Mouse (Mus musculus): ENCODE data around the gene Fads1. TPM values are rescaled to one million over a fixed set of nuclear protein-coding genes. Genes with fewer than 3 reads are reported as not detected.

Fads1 gene
- total RNA-seq, 2 experiments from 2014 or later, result 177 to 270 TPM

DNA sequence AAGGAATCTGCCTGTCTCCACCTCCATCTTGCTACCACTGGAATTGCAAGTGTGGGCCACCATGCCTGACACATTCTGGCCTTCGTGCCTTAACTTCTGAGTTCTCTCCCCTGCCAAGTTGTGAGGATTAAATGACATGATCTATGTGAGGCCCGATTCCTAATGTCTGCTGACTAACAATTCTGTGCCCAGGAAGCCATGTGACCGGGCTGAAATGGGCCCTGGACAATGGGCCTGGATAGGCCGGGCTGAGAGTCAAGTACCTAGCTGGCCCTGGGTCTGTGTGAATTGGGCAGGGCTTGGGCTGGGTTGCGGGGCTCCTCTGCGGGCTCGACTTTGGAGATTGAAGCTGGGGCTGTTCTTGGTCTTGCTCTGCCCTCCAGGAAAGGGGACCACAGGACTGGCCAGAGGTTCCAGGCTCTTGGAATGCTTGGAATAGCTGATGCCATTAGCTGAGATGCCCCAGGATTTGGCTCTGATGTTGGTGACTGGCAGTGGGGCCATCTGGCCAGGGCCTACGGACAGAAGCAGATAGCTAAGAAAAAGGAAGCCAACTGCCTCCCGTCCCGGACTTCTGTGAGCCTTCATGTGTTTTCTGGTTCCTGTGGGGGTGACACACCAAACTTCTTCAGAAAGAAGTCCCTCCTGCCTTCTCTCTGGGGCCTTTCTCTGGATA lies 31.2 kb downstream of the Fads1 start:
- DNase-seq, result no peak

- no peak for DNase-seq
These were observed 33.4 kb downstream of the Fads1 start for GRCm38 (mm10) chr19:10216101-10216500.

- peak; percentile 70 for DNase-seq
These were observed 36.4 kb downstream of the Fads1 start for GRCm38 (mm10) chr19:10219108-10219507.

DNA sequence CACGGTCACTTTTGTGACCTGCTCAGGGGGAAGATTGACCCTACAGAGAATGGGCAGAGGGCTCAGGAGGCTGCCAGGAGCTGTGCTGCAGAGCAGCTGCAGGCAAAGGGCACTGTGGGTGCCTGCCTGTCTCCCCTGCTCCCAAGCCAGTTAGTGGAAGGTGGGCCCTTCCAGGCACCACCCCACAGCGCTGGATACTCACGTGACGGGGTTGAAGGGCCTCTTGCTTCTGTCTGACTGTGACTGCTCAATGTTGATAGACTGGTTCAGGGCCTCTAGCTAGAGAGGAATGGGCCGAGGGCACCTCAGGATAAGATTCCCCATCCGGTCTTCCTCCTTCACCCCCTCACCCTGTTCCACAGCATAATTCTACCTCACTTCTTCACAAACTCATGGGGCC lies 36.9 kb downstream of the Fads1 start:
- DNase-seq, result no peak

GRCm38 (mm10) chr19:10221585-10221984 lies 38.9 kb downstream of the Fads1 start:
- no peak for DNase-seq

GRCm38 (mm10) chr19:10222656-10223055 lies 40.0 kb downstream of the Fads1 start:
- DNase-seq, result no peak

DNA sequence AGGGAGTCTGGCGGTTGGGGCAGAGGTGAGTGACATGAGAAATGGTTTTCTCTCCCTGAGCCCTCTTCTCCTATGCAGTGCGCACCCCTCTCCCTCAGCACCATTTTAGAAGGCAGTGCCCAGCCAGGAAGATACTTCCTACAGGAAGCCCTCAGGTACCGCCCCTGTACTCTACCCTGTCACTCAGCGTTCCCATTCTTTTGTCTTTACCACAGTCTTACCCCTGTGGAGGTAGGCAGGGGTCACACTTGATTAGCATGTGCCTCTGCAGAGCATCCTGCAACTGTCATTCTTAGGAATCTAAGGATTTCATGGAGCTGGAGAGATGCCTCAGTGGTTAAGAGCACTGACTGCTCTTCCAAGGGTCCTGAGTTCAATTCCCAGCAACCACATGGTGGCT lies 40.9 kb downstream of the Fads1 start:
- DNase-seq, result no peak

- no peak for DNase-seq
These were observed 42.2 kb downstream of the Fads1 start for GRCm38 (mm10) chr19:10224637-10225453.

GRCm38 (mm10) chr19:10225767-10226166 lies 43.1 kb downstream of the Fads1 start:
- DNase-seq, result no peak

DNA sequence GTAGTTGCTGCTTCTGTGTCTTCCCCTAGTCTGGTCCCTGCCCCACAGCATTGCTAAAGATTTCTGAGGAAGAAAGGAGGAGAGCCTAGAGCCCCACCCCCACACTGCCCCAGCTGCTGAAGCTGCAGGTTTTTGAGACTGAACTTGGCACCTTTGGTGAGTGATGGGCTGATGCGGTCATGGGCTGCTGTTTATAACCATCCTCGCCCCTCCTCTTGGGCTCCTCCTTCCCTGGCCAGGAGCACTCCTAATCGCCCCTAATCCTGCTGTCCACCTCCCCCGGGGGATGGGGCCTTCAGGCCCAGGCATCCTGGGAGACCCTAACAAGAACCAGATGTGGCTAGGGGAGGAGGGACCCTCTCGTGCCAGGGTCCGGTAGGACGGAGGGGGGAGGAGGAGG lies 48.3 kb downstream of the Fads1 start:
- no peak for DNase-seq

DNA sequence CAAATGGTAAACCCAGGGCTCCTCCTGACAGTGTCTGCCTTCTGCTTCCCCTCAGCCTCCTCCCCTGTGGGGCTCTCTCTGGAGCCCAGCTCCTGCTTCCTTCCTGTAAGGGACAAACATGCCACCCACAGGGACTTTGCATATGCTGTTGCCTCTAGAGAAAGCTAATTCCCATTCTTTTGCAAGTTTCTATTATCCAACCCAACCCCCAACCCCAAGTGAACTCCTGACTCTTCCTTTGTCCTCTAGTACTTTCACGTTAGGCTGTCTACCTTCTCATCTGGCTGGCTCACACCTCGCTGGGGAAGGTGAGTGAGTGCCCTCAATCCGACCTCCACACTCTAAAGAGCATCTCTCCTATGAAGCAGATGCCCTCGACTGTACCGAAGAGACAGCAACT lies 49.2 kb downstream of the Fads1 start:
- no peak for DNase-seq

GRCm38 (mm10) chr19:10232327-10233017 lies 49.8 kb downstream of the Fads1 start:
- no peak for DNase-seq

DNA sequence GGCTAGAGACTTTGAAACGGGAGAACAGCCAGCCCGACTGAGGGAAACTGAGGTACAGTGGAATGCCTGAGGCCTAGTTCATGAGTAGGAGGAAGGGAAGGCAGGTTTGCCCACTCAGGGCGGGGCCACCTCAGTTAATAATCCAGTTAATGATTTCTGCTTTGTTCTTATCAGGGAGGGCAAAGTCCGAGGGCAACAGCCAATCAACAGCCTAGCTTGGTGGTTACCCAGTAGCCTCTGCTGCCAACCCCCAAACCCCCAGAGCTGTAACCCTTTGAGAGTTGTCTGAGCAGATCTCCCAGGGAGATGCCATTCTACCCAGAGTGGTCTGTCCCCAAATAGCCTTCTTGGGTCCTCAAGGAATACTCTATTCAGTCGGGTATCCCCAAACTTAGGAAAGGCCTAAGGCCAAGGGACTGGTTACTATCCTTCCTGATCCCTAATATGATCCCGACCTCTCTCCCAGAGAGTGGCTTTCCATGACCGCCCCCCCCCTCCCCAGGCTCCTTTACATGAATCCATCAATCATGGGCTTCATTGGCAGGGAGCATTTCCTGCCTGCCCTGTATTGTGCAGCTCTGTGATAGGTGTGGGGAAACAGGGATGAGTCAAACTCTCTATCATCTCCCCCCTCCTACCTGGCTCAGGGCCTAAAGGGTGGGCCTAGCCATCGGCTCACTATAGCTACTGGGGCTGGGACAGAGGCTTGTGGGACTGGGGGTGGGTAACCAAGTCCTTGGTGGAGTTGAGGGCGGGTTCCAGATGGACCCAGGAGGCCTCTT lies 53.3 kb downstream of the Fads1 start:
- no peak for DNase-seq

- DNase-seq, result no peak
These were observed 55.8 kb downstream of the Fads1 start for GRCm38 (mm10) chr19:10238477-10238876.

DNA sequence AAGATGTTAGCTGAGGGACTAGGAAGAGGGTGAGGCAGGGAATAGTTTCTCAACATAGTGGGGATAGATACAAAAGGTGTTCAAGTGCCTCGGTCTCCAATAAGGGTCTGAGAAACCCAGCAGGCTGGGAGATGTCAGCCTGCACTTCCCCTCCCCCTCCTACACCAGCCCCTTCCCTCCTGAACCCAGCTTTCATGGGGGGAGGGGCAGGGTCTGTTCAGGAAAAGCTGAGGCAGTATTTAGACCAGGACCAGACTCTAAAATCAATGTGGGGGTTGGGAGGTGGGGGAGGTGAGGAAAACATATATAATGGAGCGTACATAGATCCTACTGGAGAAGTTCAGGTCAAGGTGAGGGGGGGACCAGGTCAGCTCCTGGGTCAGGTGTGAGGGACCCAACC lies 56.7 kb downstream of the Fads1 start:
- DNase-seq, result no peak

DNA sequence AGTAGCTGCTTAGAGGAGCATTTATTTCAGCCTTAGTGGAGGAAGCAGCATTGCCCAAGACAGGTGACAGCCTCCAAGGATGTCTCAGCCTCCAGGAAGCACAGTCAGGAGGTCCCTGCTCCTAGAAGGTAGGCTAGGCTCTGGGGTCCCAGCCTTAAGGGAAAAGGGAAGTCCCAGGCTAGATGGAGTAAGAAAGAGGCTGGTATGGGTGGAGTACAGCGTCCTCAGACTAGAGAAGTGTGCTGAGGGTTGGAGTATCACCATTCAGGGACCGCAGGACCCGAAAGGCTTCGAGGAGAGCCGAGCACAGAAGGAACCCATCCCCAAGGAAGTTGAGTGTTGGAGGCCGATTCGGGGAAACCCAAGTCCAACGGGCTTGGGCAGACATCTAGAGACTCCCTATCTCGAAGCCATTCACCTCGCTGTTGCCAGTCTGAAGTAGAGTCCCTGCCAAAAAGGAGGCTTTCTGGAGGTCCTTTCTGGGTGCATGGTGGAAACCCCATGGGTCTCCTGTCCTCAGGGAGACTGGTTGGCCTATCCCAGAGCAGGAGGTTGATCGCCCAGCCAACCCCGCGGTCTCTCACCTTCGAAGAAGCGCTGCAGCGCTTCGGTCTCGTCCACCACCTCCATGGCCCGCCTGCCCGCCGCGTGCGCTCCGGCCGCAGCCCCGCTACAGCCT lies 57.4 kb downstream of the Fads1 start:
- DNase-seq, result no peak

GRCm38 (mm10) chr19:10240654-10241305 lies 58.1 kb downstream of the Fads1 start, which contains the start of gene Myrf:
TSS of gene Myrf (minus strand) at chr19:10240748.
- DNase-seq, result peak; percentile 92

DNA sequence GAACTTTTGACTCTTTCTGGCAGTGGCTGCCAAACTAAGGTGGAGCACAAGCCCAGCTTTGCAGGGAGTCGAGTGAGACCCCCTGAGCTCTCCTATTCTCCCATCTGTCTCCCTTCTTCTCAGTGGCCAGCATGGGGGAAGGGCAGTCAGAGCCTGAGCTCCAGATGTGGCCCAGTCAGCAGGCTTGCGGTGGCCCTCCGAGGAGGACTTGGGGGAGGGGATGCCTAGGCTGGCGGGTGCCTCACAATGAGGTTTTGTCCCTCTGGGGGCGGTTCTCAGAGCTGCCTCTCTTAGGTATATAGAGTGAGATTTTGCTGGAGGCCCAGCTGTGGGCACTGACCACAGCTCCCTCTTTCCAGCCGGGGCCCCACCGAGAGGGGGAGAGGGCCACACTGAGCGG lies 60.2 kb downstream of the Fads1 start:
- no peak for DNase-seq

GRCm38 (mm10) chr19:10244183-10244582 lies 61.5 kb downstream of the Fads1 start:
- peak; percentile 76 for DNase-seq
